Comparison of ENCODE assay signal across 18 mouse cellular contexts in genomic region chr5:29708258-29708657, GRCm38 (mm10). TPM values are rescaled to one million over a fixed set of nuclear protein-coding genes. Genes with fewer than 3 reads are reported as not detected.
A peak's percentile ranks its signal among the peaks of the same experiment; 100 is the strongest.
DNase-seq lines count a peak whose midpoint lies in the region; ATAC-seq and TF ChIP-seq lines count a peak whose summit lies in the region.
"Had no signal": no experiment of that assay in that cellular context is flagged by ENCODE, and none has a peak within 500 bp of the region (broad histone marks: within the 10 kb centered on the region; RNA-seq: fewer than 3 reads in every experiment).

No protein-coding gene starts in this region.

- H3K9me3 ChIP-seq in forebrain, embryonic 14.5 days (replicated peaks; ENCODE audit: control insufficient read depth, low read length), result no peaks in the 10 kb centered on the region
- H3K9me3 ChIP-seq: heart, embryonic 10.5 days; hindbrain, embryonic 10.5 days had no signal

- no peaks in the 10 kb centered on the region for H3K36me3 ChIP-seq in forebrain, embryonic 14.5 days (ENCODE audit: control insufficient read depth, insufficient read depth, low read length)
- H3K36me3 ChIP-seq: heart, embryonic 10.5 days; hindbrain, embryonic 10.5 days had no signal

- no peak for ATAC-seq in forebrain, embryonic 14.5 days
- ATAC-seq: forebrain, postnatal 0 days had no signal

- peak; percentile 92 for DNase-seq in heart, adult 11 months
- DNase-seq in heart, postnatal 36 days, result no peak
- peak; percentile 34 for DNase-seq in Muller cell, postnatal 12 days (ENCODE audit: inconsistent ontology term)
- peak; percentile 14 for DNase-seq in lung, postnatal 36 days
- no peak for DNase-seq in forebrain, embryonic 14.5 days (ENCODE audit: low spot score)
- DNase-seq in right cerebral cortex, postnatal 25 days, result no peak
- DNase-seq in urinary bladder, postnatal 4 days (ENCODE audit: low spot score in 2 of 2), result no peak
- DNase-seq: forebrain, postnatal 0 days; right cerebral cortex, postnatal 4 days; thymus, adult 2 months had no signal

- 26% methylated on average over 5 of the region's 5 CpGs for WGBS in forebrain, embryonic 14.5 days

- no peaks in the 10 kb centered on the region for H3K27me3 ChIP-seq in forebrain, embryonic 14.5 days (replicated peaks; ENCODE audit: control insufficient read depth, insufficient read depth, low read length)

- intact Hi-C loops in heart, postnatal 36 days (cut with DNase I), result no loop called here

- TF ChIP-seq POLR2A in embryonic fibroblast, embryonic 13.5 days (IDR thresholded peaks at IDR 0.05; ENCODE audit: low read depth, low read length), result no peak

- H3K4me3 ChIP-seq in embryonic fibroblast, embryonic 13.5 days (ENCODE audit: insufficient read depth, low read length), result no peak overlapping the region
- H3K4me3 ChIP-seq in forebrain, embryonic 14.5 days (ENCODE audit: low read depth, low read length), result no peak overlapping the region
- H3K4me3 ChIP-seq: heart, embryonic 10.5 days; hindbrain, embryonic 10.5 days had no signal

- peak overlapping the region; percentile 70 for H3K27ac ChIP-seq in embryonic fibroblast, embryonic 13.5 days (ENCODE audit: insufficient read depth, low read length)
- no peak overlapping the region for H3K27ac ChIP-seq in forebrain, embryonic 14.5 days (ENCODE audit: low read depth, low read length)
- H3K27ac ChIP-seq: heart, embryonic 10.5 days; hindbrain, embryonic 10.5 days had no signal

- peaks cover 19% of the 10 kb centered on the region for H3K4me1 ChIP-seq in embryonic fibroblast, embryonic 13.5 days (ENCODE audit: control insufficient read depth, insufficient read depth, low read length)
- H3K4me1 ChIP-seq in forebrain, embryonic 14.5 days (ENCODE audit: control insufficient read depth, insufficient read depth, low read length), result no peaks in the 10 kb centered on the region
- H3K4me1 ChIP-seq: hindbrain, embryonic 10.5 days had no signal

- no peak for TF ChIP-seq CTCF in embryonic fibroblast, embryonic 13.5 days (IDR thresholded peaks at IDR 0.05; ENCODE audit: borderline replicate concordance, insufficient read depth, low read length)

- H3K4me2 ChIP-seq in forebrain, embryonic 14.5 days (ENCODE audit: low read length), result no peak overlapping the region

- no peak overlapping the region for H3K9ac ChIP-seq in forebrain, embryonic 14.5 days (ENCODE audit: low read length)
- H3K9ac ChIP-seq: forebrain, postnatal 0 days had no signal

RNA-seq across cellular contexts. Expression of gene Dnajb6, which starts 27.2 kb away (rescaled TPM):
- 10 to 100 TPM; 74.6 to 76.6 TPM for total RNA-seq in heart, postnatal 36 days (2021)
- polyA plus RNA-seq in embryonic fibroblast, embryonic 13.5 days (2011; ENCODE audit: insufficient read length, low read depth, missing spikeins), result 111 and 121 TPM in 2 replicates
- 301 and 357 TPM in 2 replicates for polyA plus RNA-seq in forebrain, embryonic 14.5 days (2014; fragmentation: Nextera tagmentation; extraction: Ambion mirVana)

RNA-seq across cellular contexts. Expression of gene Gm5129, which starts 27.5 kb away (rescaled TPM):
- 1 to 10 TPM; 1.2 to 1.4 TPM for total RNA-seq in heart, postnatal 36 days (2021)
- polyA plus RNA-seq in embryonic fibroblast, embryonic 13.5 days (2011; ENCODE audit: insufficient read length, low read depth, missing spikeins), result not detected in 2 replicates
- polyA plus RNA-seq in forebrain, embryonic 14.5 days (2014; fragmentation: Nextera tagmentation; extraction: Ambion mirVana), result not detected in 2 replicates
- total RNA-seq: forebrain, postnatal 0 days; left cerebral cortex, adult 8-10 months; midbrain, postnatal 0 days had no signal
- polyA plus RNA-seq: cortical plate, adult 2 months; forebrain, postnatal 0 days; heart, embryonic 10.5 days; hindbrain, embryonic 10.5 days; kidney, embryonic 16.5 days; liver, embryonic 16.5 days; midbrain, postnatal 0 days had no signal

Comparison
In these comparisons a context has a peak if more than half of its experiments do, and no peak if none do; other contexts are left out.
1. DNase-seq: peak in heart, adult 11 months (single experiment), Muller cell, postnatal 12 days (single experiment) and lung, postnatal 36 days (single experiment); none in heart, postnatal 36 days (0 of 2), forebrain, embryonic 14.5 days (single experiment), right cerebral cortex, postnatal 25 days (single experiment) and urinary bladder, postnatal 4 days (0 of 2).